Mouse (Mus musculus) spleen, adult 10 weeks (tissue): ENCODE data around the gene Anxa11. TPM values are rescaled to one million over a fixed set of nuclear protein-coding genes. Genes with fewer than 3 reads are reported as not detected.

Source experiments
- polyA plus RNA-seq: library from polyadenylated mRNA; stranded (reverse); fragments of 350-450 nt; fragmentation: Illumina TruSeq; extraction: RNeasy Lipid Tissue Mini Kit (QIAGEN cat#74804); gene quantifications from one replicate; pipeline ENCODE4 v1.2.3, GENCODE M21; 2015; ENCODE audit warnings: low replicate concordance; ENCODE audit not compliant: insufficient read depth

Gene Anxa11
- polyA plus RNA-seq, result 47.0 TPM

GRCm38 (mm10) chr14:25841991-25842687 is at the start of gene Anxa11:
Anxa11 (plus strand) TSS chr14:25842156.

DNA sequence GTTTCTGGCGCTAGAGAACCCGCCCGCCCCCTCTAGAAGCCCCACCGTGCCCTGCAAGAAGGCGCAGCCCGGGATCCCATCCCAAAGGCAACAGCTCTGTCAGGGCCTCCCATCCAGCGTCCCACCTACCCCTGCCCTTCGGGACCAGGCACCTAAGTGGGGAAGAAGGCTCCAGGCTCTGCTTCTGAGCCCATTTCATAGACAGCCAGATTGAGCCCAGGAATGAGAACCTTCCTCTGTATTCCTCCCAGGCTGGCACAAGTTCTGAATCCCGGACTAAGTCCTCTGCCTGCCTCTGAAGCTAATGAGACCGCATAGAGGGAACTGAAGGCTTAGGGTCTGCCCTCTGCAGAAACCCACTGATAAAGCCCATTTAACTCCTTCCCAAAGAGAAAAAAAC is 61.0 kb downstream of the Anxa11 start, which contains the start of gene Plac9a:
Gene Plac9a (minus strand): TSS at position 101 of the 400 bp plus-strand sequence.

GRCm38 (mm10) chr14:25927562-25927881 is 85.6 kb downstream of the Anxa11 start, which contains the start of gene Tmem254a:
Tmem254a (minus strand) TSS chr14:25927672.

Other genes with a start within 250 kb of the Anxa11 start
- gene Ppif, start 148.0 kb upstream of the Anxa11 start, polyA plus RNA-seq, result 22.2 TPM
- 24.2 TPM for gene Zcchc24, start 73.1 kb upstream of the Anxa11 start, polyA plus RNA-seq
- gene Plac9a, start 60.9 kb downstream of the Anxa11 start, polyA plus RNA-seq, result 1.8 TPM
- 3.4 TPM for gene Tmem254a, start 85.5 kb downstream of the Anxa11 start, polyA plus RNA-seq
- gene Cphx1, start 96.1 kb downstream of the Anxa11 start, polyA plus RNA-seq, result not detected
- gene Duxbl1, start 136.4 kb downstream of the Anxa11 start, polyA plus RNA-seq, result 0.80 TPM
- gene Gm9780, start 200.6 kb downstream of the Anxa11 start, polyA plus RNA-seq, result 9.5 TPM
- gene Tmem254c, start 225.2 kb downstream of the Anxa11 start, polyA plus RNA-seq, result 32.6 TPM
- not detected for gene Cphx2, start 239.4 kb downstream of the Anxa11 start, polyA plus RNA-seq
- gene Cphx3, start 240.1 kb downstream of the Anxa11 start, polyA plus RNA-seq, result not detected